Mouse (Mus musculus): ENCODE data around the gene Tex48. TPM values are rescaled to one million over a fixed set of nuclear protein-coding genes. Genes with fewer than 3 reads are reported as not detected.

The Tex48 gene
- total RNA-seq, 2 experiments from 2014 or later, result not detected

Other genes starting within 250 kb of the Tex48 start
- gene Akna, start 219.1 kb downstream of the Tex48 start, total RNA-seq (2021), result 1 to 10 TPM; 7.8 to 9.1 TPM
- 10 to 100 TPM; 22.6 to 26.4 TPM for gene Whrn, start 126.4 kb downstream of the Tex48 start, total RNA-seq (2021)
- 100 to 1,000 TPM; 148 TPM for gene Atp6v1g1, start 77.7 kb downstream of the Tex48 start, total RNA-seq (2021)
- 10 to 100 TPM; 10.8 to 14.2 TPM for gene Tmem268, start 63.6 kb downstream of the Tex48 start, total RNA-seq (2021)
- gene Gm11213, start 17.2 kb downstream of the Tex48 start, total RNA-seq (2021), result not detected
- gene Gm11214, start 41.0 kb upstream of the Tex48 start, total RNA-seq (2021), result not detected
- gene Tnfsf15, start 122.7 kb upstream of the Tex48 start, total RNA-seq (2021), result under 1 TPM; 0.17 to 0.39 TPM
- gene Tnfsf8, start 238.9 kb upstream of the Tex48 start, total RNA-seq (2021), result not detected